ENCODE assay signal across 14 mouse cellular contexts in the genomic region with DNA sequence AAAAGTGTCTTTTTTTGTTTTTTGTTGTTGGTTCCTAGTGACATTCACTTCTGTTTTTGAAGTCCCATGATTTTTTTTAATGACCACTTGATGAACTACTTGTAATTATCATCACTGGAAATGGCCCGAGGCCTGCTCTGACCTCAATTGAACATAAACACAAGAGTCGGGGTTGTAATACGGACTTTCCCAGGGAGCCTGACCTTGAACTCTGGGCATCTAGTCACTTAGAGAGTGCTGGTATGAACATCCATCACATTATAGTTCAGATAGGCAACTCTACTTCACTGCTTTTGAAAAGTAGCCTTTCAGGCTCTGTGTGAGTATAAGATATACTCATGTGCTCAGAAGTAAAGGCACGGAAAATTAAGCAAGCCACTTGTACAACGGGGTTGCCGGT.
DNase-seq lines count a peak whose midpoint lies in the region; ATAC-seq and TF ChIP-seq lines count a peak whose summit lies in the region.
"Had no signal": no experiment of that assay in that cellular context is flagged by ENCODE, and none has a peak within 500 bp of the region (broad histone marks: within the 10 kb centered on the region; RNA-seq: fewer than 3 reads in every experiment).

No protein-coding gene starts in this region.

- TF ChIP-seq EP300 in lung, postnatal 0 days (IDR thresholded peaks at IDR 0.05), result no peak

- H3K27ac ChIP-seq in hindbrain, embryonic 12.5 days, result peak overlapping the region; percentile 64; the same call in 1 of the 2 replicates
- H3K27ac ChIP-seq in hindbrain, embryonic 16.5 days (ENCODE audit: low read depth, low read length), result no peak overlapping the region
- H3K27ac ChIP-seq in lung, postnatal 0 days (ENCODE audit: low read length), result 0 out of 2 replicates have a peak overlapping the region, but pooled peaks have one; percentile 14
- peak overlapping the region; percentile 86 for H3K27ac ChIP-seq in embryonic facial prominence, embryonic 13.5 days
- H3K27ac ChIP-seq in limb, embryonic 10.5 days, result 0 out of 2 replicates have a peak overlapping the region, but pooled peaks have one; percentile 74
- no peak overlapping the region for H3K27ac ChIP-seq in left cerebral cortex, adult 2 months
- H3K27ac ChIP-seq: kidney, postnatal 0 days had no signal

- intact Hi-C loops in left cerebral cortex, adult 2 months (cut with DNase I), result no loop called here

- no peak for DNase-seq in lung, postnatal 0 days (ENCODE audit: low spot score)
- DNase-seq in lung, postnatal 25 days (ENCODE audit: low spot score), result no peak
- no peak for DNase-seq in limb, embryonic 10.5 days (ENCODE audit: low spot score)
- DNase-seq in left cerebral cortex, adult 2 months (ENCODE audit: extremely low spot score in 1 of 2, low spot score in 2 of 2), result no peak
- DNase-seq: cerebellum, postnatal 36 days; lung, adult 18-20 months; right cerebral cortex, postnatal 4 days had no signal

- H3K4me2 ChIP-seq in hindbrain, embryonic 12.5 days (replicated peaks), result no peak overlapping the region
- no peak overlapping the region for H3K4me2 ChIP-seq in hindbrain, embryonic 16.5 days (ENCODE audit: low read length)
- no peak overlapping the region for H3K4me2 ChIP-seq in lung, postnatal 0 days (replicated peaks; ENCODE audit: low read depth, low read length)
- H3K4me2 ChIP-seq in embryonic facial prominence, embryonic 13.5 days, result peak overlapping the region; percentile 23
- H3K4me2 ChIP-seq: heart, embryonic 13.5 days had no signal

- no peak for TF ChIP-seq CTCF in lung, postnatal 0 days (IDR thresholded peaks at IDR 0.05)
- TF ChIP-seq CTCF in left cerebral cortex, adult 2 months (IDR thresholded peaks at IDR 0.05), result no peak

- H3K4me3 ChIP-seq in hindbrain, embryonic 12.5 days, result no peak overlapping the region
- no peak overlapping the region for H3K4me3 ChIP-seq in hindbrain, embryonic 16.5 days (ENCODE audit: low read length)
- no peak overlapping the region for H3K4me3 ChIP-seq in lung, postnatal 0 days (ENCODE audit: low read depth, low read length)
- H3K4me3 ChIP-seq in embryonic facial prominence, embryonic 13.5 days, result no peak overlapping the region
- no peak overlapping the region for H3K4me3 ChIP-seq in limb, embryonic 10.5 days
- H3K4me3 ChIP-seq in left cerebral cortex, adult 2 months, result no peak overlapping the region
- H3K4me3 ChIP-seq: heart, embryonic 13.5 days; megakaryocyte, embryonic 14.5 days had no signal

- no peak for ATAC-seq in hindbrain, embryonic 12.5 days (ENCODE audit: low FRiP score)
- ATAC-seq in hindbrain, embryonic 16.5 days, result no peak
- ATAC-seq in lung, postnatal 0 days, result no peak
- no peak for ATAC-seq in embryonic facial prominence, embryonic 13.5 days (ENCODE audit: insufficient number of reproducible peaks, insufficient read depth, low FRiP score, low TSS enrichment, low read depth)
- ATAC-seq: activated CD4-positive, CD25-positive, alpha-beta regulatory T cell, adult 4 months had no signal

- H3K27me3 ChIP-seq in hindbrain, embryonic 12.5 days, result no peaks in the 10 kb centered on the region
- H3K27me3 ChIP-seq in hindbrain, embryonic 16.5 days (replicated peaks; ENCODE audit: control insufficient read depth, insufficient read depth, low read length), result no peaks in the 10 kb centered on the region
- H3K27me3 ChIP-seq in lung, postnatal 0 days (replicated peaks; ENCODE audit: insufficient read depth, low read length), result no peaks in the 10 kb centered on the region
- no peaks in the 10 kb centered on the region for H3K27me3 ChIP-seq in embryonic facial prominence, embryonic 13.5 days
- H3K27me3 ChIP-seq in limb, embryonic 10.5 days (ENCODE audit: low read depth, poor library complexity, severe bottlenecking), result no peaks in the 10 kb centered on the region
- H3K27me3 ChIP-seq: heart, embryonic 13.5 days; megakaryocyte, embryonic 14.5 days had no signal

- no peaks in the 10 kb centered on the region for H3K9me3 ChIP-seq in hindbrain, embryonic 12.5 days (replicated peaks)
- no peaks in the 10 kb centered on the region for H3K9me3 ChIP-seq in hindbrain, embryonic 16.5 days (ENCODE audit: control insufficient read depth, low read length)
- no peaks in the 10 kb centered on the region for H3K9me3 ChIP-seq in lung, postnatal 0 days (ENCODE audit: low read length)
- no peaks in the 10 kb centered on the region for H3K9me3 ChIP-seq in embryonic facial prominence, embryonic 13.5 days
- H3K9me3 ChIP-seq in limb, embryonic 10.5 days (replicated peaks), result no peaks in the 10 kb centered on the region
- H3K9me3 ChIP-seq: heart, embryonic 13.5 days; megakaryocyte, embryonic 14.5 days had no signal

- H3K9ac ChIP-seq in hindbrain, embryonic 12.5 days, result no peak overlapping the region
- no peak overlapping the region for H3K9ac ChIP-seq in hindbrain, embryonic 16.5 days (ENCODE audit: low read depth, low read length)
- H3K9ac ChIP-seq in lung, postnatal 0 days (replicated peaks; ENCODE audit: low read depth), result no peak overlapping the region
- H3K9ac ChIP-seq in embryonic facial prominence, embryonic 13.5 days, result no peak overlapping the region; the same call in 1 of the 2 replicates
- H3K9ac ChIP-seq: heart, embryonic 13.5 days had no signal

- WGBS in hindbrain, embryonic 12.5 days, result 62% methylated on average over 6 of the region's 6 CpGs
- 71% methylated on average over 6 of the region's 6 CpGs for WGBS in hindbrain, embryonic 16.5 days
- WGBS in lung, postnatal 0 days, result 44% methylated on average over 6 of the region's 6 CpGs
- WGBS in embryonic facial prominence, embryonic 13.5 days, result 45% methylated on average over 6 of the region's 6 CpGs
- 61% methylated on average over 6 of the region's 6 CpGs for WGBS in limb, embryonic 10.5 days

- H3K36me3 ChIP-seq in hindbrain, embryonic 12.5 days, result no peaks in the 10 kb centered on the region
- H3K36me3 ChIP-seq in hindbrain, embryonic 16.5 days (ENCODE audit: control insufficient read depth, insufficient read depth, low read length), result no peaks in the 10 kb centered on the region
- H3K36me3 ChIP-seq in lung, postnatal 0 days (ENCODE audit: insufficient read depth, low read length), result no peaks in the 10 kb centered on the region
- no peaks in the 10 kb centered on the region for H3K36me3 ChIP-seq in embryonic facial prominence, embryonic 13.5 days
- H3K36me3 ChIP-seq in limb, embryonic 10.5 days, result no peaks in the 10 kb centered on the region
- H3K36me3 ChIP-seq: heart, embryonic 13.5 days had no signal

- H3K4me1 ChIP-seq in hindbrain, embryonic 12.5 days, result peaks cover 16% of the 10 kb centered on the region
- H3K4me1 ChIP-seq in hindbrain, embryonic 16.5 days (ENCODE audit: control insufficient read depth, insufficient read depth, low read depth, low read length), result peaks cover 6% of the 10 kb centered on the region
- H3K4me1 ChIP-seq in lung, postnatal 0 days (ENCODE audit: insufficient read depth, low read depth, low read length), result 0 out of 2 replicates have a peak, but pooled peaks cover 5% of the 10 kb centered on the region
- peaks cover 43% of the 10 kb centered on the region for H3K4me1 ChIP-seq in embryonic facial prominence, embryonic 13.5 days
- peaks cover 21% of the 10 kb centered on the region for H3K4me1 ChIP-seq in limb, embryonic 10.5 days

Comparison
In these comparisons a context has a peak if more than half of its experiments do, and no peak if none do; other contexts are left out.
1. H3K27ac ChIP-seq: peak in hindbrain, embryonic 12.5 days (single experiment), lung, postnatal 0 days (single experiment), embryonic facial prominence, embryonic 13.5 days (single experiment) and limb, embryonic 10.5 days (single experiment); none in hindbrain, embryonic 16.5 days (single experiment) and left cerebral cortex, adult 2 months (single experiment).